Mouse (Mus musculus): Measurements from ENCODE around the gene Zbtb38.

- no peak for TF ChIP-seq POLR2A (IDR thresholded peaks at IDR 0.05; ENCODE audit: low read depth, low read length)
- no peak for TF ChIP-seq CTCF (IDR thresholded peaks at IDR 0.05; ENCODE audit: extremely low read depth, insufficient read depth, insufficient read length, insufficient replicate concordance)
Observed at GRCm38 (mm10) chr9:96732644-96733424, 19.8 kb downstream of the Zbtb38 start.

All from spleen, adult 2 months (tissue).